Mouse (Mus musculus) Patski (cell line): ENCODE results near the gene Timm10b. TPM values are rescaled to one million over a fixed set of nuclear protein-coding genes. Genes with fewer than 3 reads are reported as not detected.

Source experiments
- ATAC-seq: fragments of 100-300 bp; one replicate; pipeline ENCODE4 v1.8.0; 2021
- CTCF ChIA-PET: fragments of 350-600 bp; sonication (Branson Sonifier 250); formaldehyde crosslinking; loops from one replicate; lab custom pipeline; 2022; ENCODE audit warnings: inconsistent platforms; lab: Charles Lee
- POLR2A ChIA-PET: fragments of 350-600 bp; sonication (Branson Sonifier 250); formaldehyde crosslinking; loops from one replicate; lab custom pipeline; 2022; ENCODE audit warnings: antibody characterized with exemption, inconsistent platforms; lab: Charles Lee
- DNase-seq: peaks from one replicate; pipeline ENCODE4 v3.0.0-alpha.2; 2011; ENCODE audit warnings: low read depth, low spot score
- H3K27me3 ChIP-seq: fragments of 371-371 bp; one replicate; pipeline ENCODE4 v1.5.1; 2021
- CTCF ChIP-seq: fragments of 100-300 bp; IDR thresholded peaks from one replicate; pipeline ENCODE4 v1.5.1; 2021
- in situ Hi-C: fragments of 300-500 bp; cut with MboI; formaldehyde crosslinking; loops from 3 replicates; pipeline ENCODE4 v1.11.1; 2018; ENCODE audit warnings: low pct_unique_long_range_greater_than_20kb, mixed read lengths
- polyA plus RNA-seq: library from polyadenylated mRNA; unstranded; gene quantifications from one replicate; pipeline ENCODE4 v1.2.3, GENCODE M21; 2021

The Timm10b gene
- polyA plus RNA-seq = 47.6 TPM

DNA sequence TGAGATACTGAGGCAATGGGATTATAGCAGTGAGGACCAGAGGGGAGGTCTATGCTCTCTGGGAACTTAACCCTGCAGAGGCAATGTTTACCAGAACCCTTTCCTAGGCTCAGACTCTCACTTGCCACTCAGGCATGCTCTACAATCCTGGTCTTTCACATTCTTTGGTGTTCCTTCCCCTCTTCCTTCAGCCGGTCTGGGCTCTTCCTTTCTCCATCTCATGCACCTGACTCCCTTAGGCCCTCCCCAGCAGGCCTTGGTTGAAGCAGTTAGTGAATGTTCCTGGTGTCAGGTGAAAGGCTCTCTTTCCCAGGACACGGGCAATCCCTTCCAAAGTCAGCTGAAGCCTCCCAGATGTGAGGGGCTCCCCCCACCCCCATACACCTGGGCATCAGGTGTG, at the start of gene Timm10b:
Timm10b (plus strand) TSS at position 301 of the 400 bp plus-strand sequence.
- CTCF ChIA-PET = no interaction called here
- POLR2A ChIA-PET = no interaction called here
- in situ Hi-C loops = loop anchor here (5.0 to 25.0 kb wide), 3 partner anchors 87 to 252 kb away; partner anchors contain the start of genes Gm5901, Ilk, Rrp8 and Smpd1
- no peak for TF ChIP-seq CTCF
- no peaks in the 10 kb centered on the region for H3K27me3 ChIP-seq
- ATAC-seq (peak; percentile 9), DNase-seq (no peak)

DNA sequence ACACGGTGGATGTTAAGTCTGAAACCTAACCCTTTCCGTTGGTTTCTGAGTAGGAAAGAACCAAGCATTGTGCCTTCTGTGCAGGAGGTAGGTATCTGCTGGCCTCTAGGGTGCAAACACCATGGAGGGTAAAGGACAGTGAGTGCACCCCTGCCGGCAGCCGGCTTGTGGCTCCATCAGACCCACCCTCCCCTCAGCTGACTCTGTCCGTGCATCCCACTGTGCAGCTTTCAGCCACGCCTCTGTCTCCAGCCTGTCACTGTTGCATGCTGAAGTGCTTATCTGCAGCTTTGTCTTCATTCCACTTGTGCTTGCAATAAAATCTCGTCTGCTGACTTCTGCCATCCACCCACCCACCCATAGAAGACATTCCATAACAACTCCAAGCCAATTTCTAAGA, 49.8 kb upstream of the Timm10b start:
- no peak for TF ChIP-seq CTCF
- no peak for ATAC-seq
- H3K27me3 ChIP-seq = no peaks in the 10 kb centered on the region
- CTCF ChIA-PET = interaction anchor here (1.0 to 1.3 kb wide), 2 partner anchors 16 to 41 kb away, joined by 3 read pairs; no protein-coding TSS in a partner anchor
- in situ Hi-C loops = no loop called here
- DNase-seq = no peak
- POLR2A ChIA-PET = interaction anchor here (0.7 kb wide), 1 partner anchor 32 kb away, joined by 3 read pairs; no protein-coding TSS in a partner anchor

DNA sequence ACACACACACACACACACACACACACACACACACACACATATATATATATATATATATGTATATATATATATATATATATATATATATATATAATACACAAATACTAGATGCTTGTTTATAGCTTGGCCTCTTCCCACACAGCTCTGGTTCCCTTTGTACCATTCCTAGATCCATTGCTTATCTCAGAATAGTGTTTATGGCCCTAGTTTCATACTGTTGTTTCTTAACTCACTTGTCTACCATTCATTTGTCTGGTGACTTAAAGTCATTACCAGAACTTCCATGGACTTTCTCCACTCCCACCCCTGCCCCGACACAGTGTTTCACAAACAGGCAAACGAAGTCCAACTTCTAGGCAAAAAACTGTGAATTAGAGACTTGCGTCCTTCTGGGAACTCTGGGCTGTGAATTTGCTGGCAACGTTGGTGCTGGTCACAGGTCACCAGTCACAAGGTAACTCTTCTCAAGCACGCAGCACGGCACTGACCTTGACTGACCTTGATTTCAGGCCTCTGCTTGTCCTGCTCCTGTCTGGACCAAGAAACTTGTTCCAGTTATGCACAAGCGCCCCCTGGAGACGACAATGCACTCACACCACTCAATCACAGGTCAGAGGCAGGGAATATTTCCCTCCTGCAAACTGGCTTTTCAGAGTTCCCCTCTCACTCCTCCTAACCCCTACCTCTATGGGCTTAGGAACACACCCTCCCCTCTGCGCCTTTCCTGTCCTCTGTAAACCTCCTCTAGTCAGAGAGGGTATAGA, 36.8 kb upstream of the Timm10b start:
- POLR2A ChIA-PET = interaction anchor here (0.9 kb wide), 1 partner anchor 38 kb away, joined by 3 read pairs; no protein-coding TSS in a partner anchor
- TF ChIP-seq CTCF = peak; percentile 87
- ATAC-seq (peak; percentile 95), DNase-seq (no peak)
- no peaks in the 10 kb centered on the region for H3K27me3 ChIP-seq
- CTCF ChIA-PET = interaction anchor here (0.8 to 1.8 kb wide), 8 partner anchors 9 to 54 kb away, joined by 3 to 6 read pairs (median 3); partner anchors contain the start of gene Dnhd1
- in situ Hi-C loops = no loop called here

DNA sequence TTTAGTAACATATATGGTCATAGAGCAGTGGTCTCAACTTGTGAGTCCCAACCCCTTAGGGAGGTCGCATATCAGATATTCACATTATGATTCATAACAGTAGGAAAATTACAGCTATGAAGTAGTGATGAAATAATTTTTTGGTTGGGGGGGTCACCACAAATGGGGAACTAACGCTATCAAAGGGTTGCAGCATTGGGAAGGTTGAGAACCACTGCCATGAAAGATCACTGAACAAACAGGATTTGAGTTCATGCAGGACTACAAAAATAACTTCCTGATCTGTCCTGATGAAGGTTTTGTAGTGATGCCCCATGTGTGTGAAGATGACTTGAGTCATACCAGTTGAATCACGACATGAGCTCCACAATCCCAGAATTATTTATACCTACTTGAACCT, 31.4 kb upstream of the Timm10b start:
- no peak for TF ChIP-seq CTCF
- ChIA-PET CTCF (interaction anchor here (1.3 to 1.7 kb wide), 4 partner anchors 8 to 63 kb away, joined by 4 to 5 read pairs (median 4); no protein-coding TSS in a partner anchor), POLR2A (no interaction called here)
- ATAC-seq (no peak), DNase-seq (no peak)
- in situ Hi-C loops = no loop called here
- no peaks in the 10 kb centered on the region for H3K27me3 ChIP-seq

DNA sequence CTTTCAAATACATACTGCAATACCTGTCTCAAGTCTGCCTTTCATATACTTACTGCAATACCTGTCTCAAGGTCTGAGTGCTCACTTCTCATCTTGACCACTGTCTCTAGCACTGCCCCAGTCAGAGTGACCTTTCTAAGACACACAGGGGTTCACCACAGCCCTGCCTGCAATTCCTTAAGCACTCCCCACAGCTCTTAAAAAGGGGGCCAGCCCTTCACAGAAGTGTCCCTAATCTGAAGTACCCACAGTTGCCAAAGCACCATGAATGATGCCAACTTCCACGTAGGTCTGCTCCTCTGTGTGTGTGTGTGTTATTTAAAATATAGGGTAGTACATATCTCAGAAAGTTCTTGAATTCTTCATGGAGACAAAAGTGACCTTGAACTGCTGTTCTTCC, 28.1 kb upstream of the Timm10b start:
- no peaks in the 10 kb centered on the region for H3K27me3 ChIP-seq
- no peak for DNase-seq
- no peak for TF ChIP-seq CTCF
- POLR2A ChIA-PET = no interaction called here
- in situ Hi-C loops = no loop called here
- no peak for ATAC-seq
- CTCF ChIA-PET = interaction anchor here (0.9 to 1.2 kb wide), 2 partner anchors 8 to 9 kb away, joined by 3 read pairs; no protein-coding TSS in a partner anchor

DNA sequence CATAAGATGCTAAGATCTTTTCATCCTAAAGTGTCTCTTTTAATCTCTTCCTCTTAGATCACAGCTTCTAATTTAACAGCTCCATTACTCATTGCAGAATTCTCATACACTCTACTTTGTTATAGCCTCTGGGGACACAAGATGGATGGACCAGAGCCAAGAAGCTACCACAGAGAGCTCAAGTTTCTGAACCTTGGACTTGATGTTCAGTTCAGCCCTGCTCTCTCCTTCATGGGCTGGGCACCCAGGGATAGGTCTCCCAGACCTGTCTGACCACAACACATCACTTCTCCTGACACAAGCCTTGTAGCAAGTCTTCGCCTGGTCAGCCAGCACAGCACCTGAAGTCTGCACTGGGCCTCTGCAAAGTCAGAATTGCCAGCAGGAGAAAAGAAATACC, 25.5 kb upstream of the Timm10b start:
- POLR2A ChIA-PET = interaction anchor here (1.0 kb wide), 1 partner anchor 49 kb away, joined by 3 read pairs; no protein-coding TSS in a partner anchor
- in situ Hi-C loops = no loop called here
- no peaks in the 10 kb centered on the region for H3K27me3 ChIP-seq
- no peak for TF ChIP-seq CTCF
- CTCF ChIA-PET = interaction anchor here (1.0 to 1.8 kb wide), 3 partner anchors 8 to 37 kb away, joined by 3 to 6 read pairs (median 6); no protein-coding TSS in a partner anchor
- ATAC-seq = peak; percentile 15
- DNase-seq = no peak

DNA sequence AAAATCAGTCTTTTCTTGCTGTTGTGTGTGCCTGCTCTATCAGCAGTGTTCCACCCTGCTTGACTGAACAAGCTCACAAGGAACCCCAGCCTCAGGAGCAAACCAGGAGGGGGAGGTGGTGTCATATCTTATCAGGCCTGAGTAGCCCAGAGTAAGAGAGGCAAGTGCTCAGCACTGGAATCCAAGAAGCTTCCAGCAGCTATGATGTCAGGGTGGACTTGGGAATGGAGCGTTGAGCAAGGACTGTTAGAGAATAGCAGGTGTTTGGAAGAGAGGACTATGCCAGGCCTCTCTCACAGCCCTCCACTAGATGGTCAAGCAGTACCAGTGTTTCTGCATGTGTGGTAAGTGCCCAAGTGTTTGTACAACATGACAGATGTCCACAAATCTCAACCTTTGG, 24.1 kb upstream of the Timm10b start:
- POLR2A ChIA-PET = no interaction called here
- no peak for TF ChIP-seq CTCF

DNA sequence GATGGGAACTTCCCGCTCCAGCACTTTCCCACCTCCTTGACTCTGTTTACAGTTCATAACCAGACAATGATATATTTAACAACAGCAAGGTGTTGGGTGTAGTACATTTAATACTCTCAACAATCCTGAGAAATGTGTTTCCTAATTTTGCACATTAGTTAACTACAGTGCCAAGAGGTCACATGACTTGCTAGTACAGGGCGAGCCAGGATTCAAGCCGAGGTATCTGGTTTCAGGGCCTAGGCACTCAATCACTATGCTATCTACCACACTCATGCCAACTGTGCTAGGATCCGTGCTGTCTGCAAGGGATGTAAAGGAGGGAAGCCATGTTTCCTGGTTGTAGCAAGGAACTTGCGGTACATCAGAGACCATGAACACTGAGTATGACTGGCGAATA, 23.3 kb upstream of the Timm10b start:
- DNase-seq = no peak
- no peak for TF ChIP-seq CTCF
- no peak for ATAC-seq
- POLR2A ChIA-PET = no interaction called here
- no peaks in the 10 kb centered on the region for H3K27me3 ChIP-seq
- in situ Hi-C loops = no loop called here
- CTCF ChIA-PET = interaction anchor here (1.6 to 1.8 kb wide), 4 partner anchors 9 to 34 kb away, joined by 3 to 5 read pairs (median 4); partner anchors contain the start of gene Dnhd1

More for the DNA sequence above, 24.1 kb upstream of the Timm10b start:
- no peak for ATAC-seq
- no peaks in the 10 kb centered on the region for H3K27me3 ChIP-seq
- CTCF ChIA-PET = interaction anchor here (1.6 to 1.8 kb wide), 3 partner anchors 8 to 35 kb away, joined by 4 to 6 read pairs (median 5); partner anchors contain the start of gene Dnhd1
- DNase-seq = no peak
- in situ Hi-C loops = no loop called here

DNA sequence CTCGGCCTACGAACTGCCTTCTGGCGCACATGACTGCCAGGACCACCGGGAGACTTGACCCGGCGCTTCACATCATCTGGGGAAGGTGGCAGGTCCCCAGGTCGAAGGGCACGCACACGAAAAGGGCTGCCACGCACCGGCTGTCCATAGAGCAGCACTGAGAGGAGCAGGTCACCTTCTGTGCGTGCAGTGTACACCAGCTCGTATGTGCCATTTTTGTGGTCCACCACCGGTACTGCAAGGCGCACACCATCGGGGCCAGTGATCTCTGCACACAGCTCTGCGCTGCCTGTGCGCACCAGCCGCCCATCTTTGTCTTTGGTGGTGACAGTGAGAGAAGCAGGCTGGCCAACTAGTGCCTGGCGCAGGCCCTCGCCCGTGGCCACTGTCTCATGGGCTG, 22.0 kb upstream of the Timm10b start:
- in situ Hi-C loops = no loop called here
- POLR2A ChIA-PET = no interaction called here
- no peaks in the 10 kb centered on the region for H3K27me3 ChIP-seq
- no peak for TF ChIP-seq CTCF
- DNase-seq = no peak
- ATAC-seq = no peak
- CTCF ChIA-PET = interaction anchor here (1.6 kb wide), 2 partner anchors 11 to 14 kb away, joined by 3 to 4 read pairs; no protein-coding TSS in a partner anchor

DNA sequence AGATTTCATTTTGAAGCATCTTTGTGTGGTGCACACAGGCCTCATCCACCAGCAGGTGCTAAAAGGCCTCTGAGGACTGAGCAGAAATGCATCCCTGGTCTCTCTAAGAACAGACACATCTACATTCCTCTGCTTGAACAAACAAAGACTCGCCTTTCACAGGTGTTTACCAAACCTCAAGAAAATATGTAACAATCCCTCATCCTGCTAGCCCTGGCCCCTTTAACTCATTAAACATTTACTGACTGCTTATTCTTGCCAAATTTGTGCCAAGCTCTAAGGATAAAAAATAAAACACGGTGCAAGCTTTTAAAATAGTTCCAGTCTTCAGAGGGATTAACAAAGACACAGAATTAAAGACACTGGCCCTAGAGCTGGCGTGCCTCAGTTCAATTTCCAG, 20.2 kb upstream of the Timm10b start:
- POLR2A ChIA-PET = no interaction called here
- CTCF ChIA-PET = interaction anchor here (1.5 kb wide), 1 partner anchor 26 kb away, joined by 4 read pairs; no protein-coding TSS in a partner anchor
- TF ChIP-seq CTCF = no peak
- in situ Hi-C loops = no loop called here
- ATAC-seq (no peak), DNase-seq (no peak)
- H3K27me3 ChIP-seq = no peaks in the 10 kb centered on the region
